Mouse (Mus musculus) thymus, postnatal 36 days (tissue): ENCODE results near the gene Cmtm1.
A peak's percentile ranks its signal among the peaks of the same experiment; 100 is the strongest.
"Not testable (repeated sequence)": the region's sequence is repeated elsewhere in the genome, so short reads cannot be mapped to it uniquely, and the experiment has no call there.

Source experiments
- DNase-seq, 2 experiments: peaks; one replicate each; pipeline ENCODE4 v3.0.0; 2022; ENCODE audit warnings: mixed read lengths in 2 of 2

The Cmtm1 gene

GRCm38 (mm10) chr8:104309441-104310155, at the start of gene Cmtm1, which contains the start of gene Gm45711:
Cmtm1 (minus strand) TSS chr8:104310145.
Gm45711 (minus strand) TSS chr8:104310081.
- not testable (repeated sequence) for DNase-seq

GRCm38 (mm10) chr8:104358637-104359036, 48.7 kb upstream of the Cmtm1 start:
- no peak for DNase-seq

GRCm38 (mm10) chr8:104354504-104354903, 44.6 kb upstream of the Cmtm1 start:
- no peak for DNase-seq

GRCm38 (mm10) chr8:104353186-104353585, 43.2 kb upstream of the Cmtm1 start:
- no peak for DNase-seq

GRCm38 (mm10) chr8:104350047-104350446, 40.1 kb upstream of the Cmtm1 start:
- DNase-seq: no peak

GRCm38 (mm10) chr8:104348971-104349370, 39.0 kb upstream of the Cmtm1 start:
- no peak for DNase-seq

GRCm38 (mm10) chr8:104346706-104347105, 36.8 kb upstream of the Cmtm1 start:
- no peak for DNase-seq

GRCm38 (mm10) chr8:104344622-104345021, 34.7 kb upstream of the Cmtm1 start:
- DNase-seq: no peak

- peak; percentile 74 to 80 for DNase-seq
Measured at GRCm38 (mm10) chr8:104343957-104344356, 34.0 kb upstream of the Cmtm1 start.

- DNase-seq: no peak
Measured at GRCm38 (mm10) chr8:104342426-104342825, 32.5 kb upstream of the Cmtm1 start.

GRCm38 (mm10) chr8:104341678-104342077, 31.7 kb upstream of the Cmtm1 start:
- DNase-seq: no peak

- no peak for DNase-seq
Measured at GRCm38 (mm10) chr8:104341106-104341561, 31.2 kb upstream of the Cmtm1 start.

GRCm38 (mm10) chr8:104340233-104341105, 30.5 kb upstream of the Cmtm1 start:
- DNase-seq: peak; percentile 78 to 83

- DNase-seq: peak in 1 of 2 experiments; percentile 39
Measured at GRCm38 (mm10) chr8:104339983-104340232, 30.0 kb upstream of the Cmtm1 start.

- no peak for DNase-seq
Measured at GRCm38 (mm10) chr8:104339229-104339982, 29.5 kb upstream of the Cmtm1 start, which contains the start of gene Cmtm3. Cmtm3 (plus strand) TSS chr8:104339410.

- peak in 1 of 2 experiments; percentile 17 for DNase-seq
Measured at GRCm38 (mm10) chr8:104337890-104338289, 27.9 kb upstream of the Cmtm1 start.

- no peak for DNase-seq
Measured at GRCm38 (mm10) chr8:104336806-104337205, 26.9 kb upstream of the Cmtm1 start.

GRCm38 (mm10) chr8:104334196-104334595, 24.3 kb upstream of the Cmtm1 start:
- DNase-seq: no peak

- no peak for DNase-seq
Measured at GRCm38 (mm10) chr8:104333786-104334185, 23.8 kb upstream of the Cmtm1 start.

GRCm38 (mm10) chr8:104332665-104333631, 23.0 kb upstream of the Cmtm1 start:
- no peak for DNase-seq

- DNase-seq: not testable (repeated sequence)
Measured at GRCm38 (mm10) chr8:104321930-104322329, 12.0 kb upstream of the Cmtm1 start, which contains the start of gene Cmtm2b. Cmtm2b (plus strand) TSS chr8:104322230.

GRCm38 (mm10) chr8:104321267-104321666, 11.3 kb upstream of the Cmtm1 start, which contains the start of gene Gm11020:
Gm11020 (plus strand) TSS chr8:104321567.
- not testable (repeated sequence) for DNase-seq
